ENCODE assay signal across 25 mouse cellular contexts in genomic region chr10:75350564-75350963, GRCm38 (mm10). TPM values are rescaled to one million over a fixed set of nuclear protein-coding genes. Genes with fewer than 3 reads are reported as not detected.
"Had no signal": no experiment of that assay in that cellular context is flagged by ENCODE, and none has a peak within 500 bp of the region (broad histone marks: within the 10 kb centered on the region; RNA-seq: fewer than 3 reads in every experiment).

No protein-coding gene starts in this region.

- H3K36me3 ChIP-seq: hindbrain, embryonic 10.5 days; hindbrain, embryonic 12.5 days; intestine, embryonic 15.5 days; limb, embryonic 13.5 days; limb, embryonic 15.5 days; liver, embryonic 13.5 days; liver, embryonic 15.5 days had no signal

- H3K27me3 ChIP-seq: hindbrain, embryonic 12.5 days; intestine, embryonic 15.5 days; limb, embryonic 13.5 days; limb, embryonic 15.5 days; liver, embryonic 13.5 days; liver, embryonic 15.5 days had no signal

- DNase-seq: gastrocnemius, adult 2 months; gastrocnemius, postnatal 10 days; gastrocnemius, postnatal 25 days; heart, postnatal 14 days; heart, postnatal 4 days; kidney, adult 8-10 months; kidney, postnatal 10 days; kidney, postnatal 25 days; kidney, postnatal 4 days; layer of hippocampus, postnatal 36 days; left cerebral cortex, postnatal 4 days; liver, embryonic 13.5 days; lung, adult 18-20 months had no signal

- H3K4me3 ChIP-seq: gastrocnemius, adult 2 months; hindbrain, embryonic 10.5 days; hindbrain, embryonic 12.5 days; intestine, embryonic 15.5 days; layer of hippocampus, adult 2 months; limb, embryonic 13.5 days; limb, embryonic 15.5 days; liver, embryonic 13.5 days; liver, embryonic 15.5 days had no signal

- H3K9ac ChIP-seq: hindbrain, embryonic 12.5 days; hindbrain, embryonic 14.5 days; intestine, embryonic 15.5 days; limb, embryonic 13.5 days; limb, embryonic 15.5 days; liver, embryonic 13.5 days; liver, embryonic 15.5 days had no signal

- ATAC-seq: hindbrain, embryonic 16.5 days; inflammation-experienced regulatory T-cells, adult 6 months; intestine, embryonic 15.5 days; intestine, postnatal 0 days had no signal

- H3K27ac ChIP-seq: gastrocnemius, adult 2 months; hindbrain, embryonic 10.5 days; hindbrain, embryonic 12.5 days; hindbrain, embryonic 14.5 days; intestine, embryonic 15.5 days; layer of hippocampus, adult 2 months; limb, embryonic 13.5 days; limb, embryonic 15.5 days; liver, embryonic 13.5 days; liver, embryonic 15.5 days had no signal

- H3K4me1 ChIP-seq: hindbrain, embryonic 10.5 days; hindbrain, embryonic 12.5 days; intestine, embryonic 15.5 days; limb, embryonic 13.5 days; limb, embryonic 15.5 days; liver, embryonic 13.5 days had no signal

- H3K9me3 ChIP-seq: hindbrain, embryonic 10.5 days; hindbrain, embryonic 12.5 days; intestine, embryonic 15.5 days; limb, embryonic 15.5 days; liver, embryonic 13.5 days; liver, embryonic 15.5 days had no signal

- H3K4me2 ChIP-seq: heart, embryonic 11.5 days; hindbrain, embryonic 12.5 days; hindbrain, embryonic 14.5 days; intestine, embryonic 15.5 days; limb, embryonic 13.5 days; limb, embryonic 15.5 days; liver, embryonic 13.5 days; liver, embryonic 15.5 days had no signal

RNA-seq across cellular contexts. Expression of gene Upb1, which starts 50.4 kb away (rescaled TPM):
- total RNA-seq: gastrocnemius, adult 2 months; gastrocnemius, postnatal 25 days; layer of hippocampus, postnatal 36 days had no signal
- polyA plus RNA-seq: hindbrain, embryonic 10.5 days; hindbrain, embryonic 12.5 days had no signal
